Mouse (Mus musculus): ENCODE measurements around the gene Tiparp.

Tiparp gene

GRCm38 (mm10) chr3:65527691-65528601 lies at the start of gene Tiparp:
TSS of gene Tiparp (plus strand) at chr3:65528410.
- DNase-seq (ENCODE audit: low spot score in 2 of 2), result peak; percentile 79 to 92

- no peak for DNase-seq (ENCODE audit: low spot score in 2 of 2)
Measured at GRCm38 (mm10) chr3:65480676-65481075, 47.5 kb upstream of the Tiparp start.

GRCm38 (mm10) chr3:65482266-65482665 lies 45.9 kb upstream of the Tiparp start:
- DNase-seq (ENCODE audit: low spot score in 2 of 2), result no peak

- no peak for DNase-seq (ENCODE audit: low spot score in 2 of 2)
Measured at GRCm38 (mm10) chr3:65482698-65483407, 45.4 kb upstream of the Tiparp start.

- DNase-seq (ENCODE audit: low spot score in 2 of 2), result no peak
Measured at GRCm38 (mm10) chr3:65484161-65484733, 44.0 kb upstream of the Tiparp start.

- no peak for DNase-seq (ENCODE audit: low spot score in 2 of 2)
Measured at GRCm38 (mm10) chr3:65487419-65488088, 40.7 kb upstream of the Tiparp start.

- no peak for DNase-seq (ENCODE audit: low spot score in 2 of 2)
Measured at GRCm38 (mm10) chr3:65488556-65489244, 39.5 kb upstream of the Tiparp start.

- no peak for DNase-seq (ENCODE audit: low spot score in 2 of 2)
Measured at GRCm38 (mm10) chr3:65489601-65490000, 38.6 kb upstream of the Tiparp start.

GRCm38 (mm10) chr3:65494291-65494763 lies 33.9 kb upstream of the Tiparp start:
- DNase-seq (ENCODE audit: low spot score in 2 of 2), result no peak

GRCm38 (mm10) chr3:65507766-65508165 lies 20.4 kb upstream of the Tiparp start:
- DNase-seq (ENCODE audit: low spot score in 2 of 2), result no peak

GRCm38 (mm10) chr3:65510588-65510987 lies 17.6 kb upstream of the Tiparp start:
- DNase-seq (ENCODE audit: low spot score in 2 of 2), result no peak

- no peak for DNase-seq (ENCODE audit: low spot score in 2 of 2)
Measured at GRCm38 (mm10) chr3:65515751-65516150, 12.5 kb upstream of the Tiparp start.

GRCm38 (mm10) chr3:65516526-65516925 lies 11.7 kb upstream of the Tiparp start:
- DNase-seq (ENCODE audit: low spot score in 2 of 2), result no peak

GRCm38 (mm10) chr3:65517141-65517540 lies 11.1 kb upstream of the Tiparp start:
- no peak for DNase-seq (ENCODE audit: low spot score in 2 of 2)

- DNase-seq (ENCODE audit: low spot score in 2 of 2), result no peak
Measured at GRCm38 (mm10) chr3:65517747-65518527, 10.3 kb upstream of the Tiparp start.

- no peak for DNase-seq (ENCODE audit: low spot score in 2 of 2)
Measured at GRCm38 (mm10) chr3:65521391-65521790, 6.8 kb upstream of the Tiparp start.

GRCm38 (mm10) chr3:65523397-65523796 lies 4.8 kb upstream of the Tiparp start:
- no peak for DNase-seq (ENCODE audit: low spot score in 2 of 2)

- no peak for DNase-seq (ENCODE audit: low spot score in 2 of 2)
Measured at GRCm38 (mm10) chr3:65525731-65526130, 2.5 kb upstream of the Tiparp start.

- no peak for DNase-seq (ENCODE audit: low spot score in 2 of 2)
Measured at GRCm38 (mm10) chr3:65527196-65527595, 1.0 kb upstream of the Tiparp start.

All from urinary bladder, postnatal 36 days (tissue).